Mouse (Mus musculus) cortical plate, adult 2 months (tissue): Measurements from ENCODE around the gene Sema5b.

Experiments
- CTCF ChIP-seq: fragments of 200-500 bp; IDR thresholded peaks from 2 replicates; pipeline ENCODE4 v1.5.1; 2011; ENCODE audit warnings: mild to moderate bottlenecking, control low read depth, low read length; ENCODE audit not compliant: insufficient read depth; ENCODE audit errors: extremely low read depth
- POLR2A ChIP-seq: fragments of 200-500 bp; IDR thresholded peaks from 2 replicates; pipeline ENCODE4 v1.6.1; 2011; ENCODE audit warnings: mild to moderate bottlenecking, low read length, control low read depth; ENCODE audit not compliant: insufficient read depth; ENCODE audit errors: extremely low read depth

- TF ChIP-seq CTCF, result no peak
- TF ChIP-seq POLR2A, result no peak
Measured at GRCm38 (mm10) chr16:35541661-35542420, 896 bp downstream of the Sema5b start.
